Mouse (Mus musculus) olfactory bulb, adult 2 months (tissue): ENCODE data around the gene Cyp4a31. TPM values are rescaled to one million over a fixed set of nuclear protein-coding genes. Genes with fewer than 3 reads are reported as not detected.
"Not testable (repeated sequence)": the region's sequence is repeated elsewhere in the genome, so short reads cannot be mapped to it uniquely, and the experiment has no call there.

ENCODE experiments used
- H3K27ac ChIP-seq: fragments of 200-500 bp; 2 replicates; pipeline ENCODE4 v1.5.1; 2012; ENCODE audit warnings: low read depth, low read length; ENCODE audit not compliant: insufficient read depth
- H3K4me1 ChIP-seq: fragments of 200-500 bp; 2 replicates; pipeline ENCODE4 v1.6.1; 2012; ENCODE audit warnings: low read length; ENCODE audit not compliant: control insufficient read depth, insufficient read depth
- H3K4me3 ChIP-seq: fragments of 200-500 bp; 2 replicates; pipeline ENCODE4 v1.5.1; 2012; ENCODE audit warnings: mild to moderate bottlenecking, low read depth, low read length, moderate library complexity; ENCODE audit not compliant: insufficient read depth
- CTCF ChIP-seq: fragments of 200-500 bp; IDR thresholded peaks from 2 replicates; pipeline ENCODE4 v1.5.1; 2012; ENCODE audit warnings: low read depth, mild to moderate bottlenecking, low read length, moderate library complexity; ENCODE audit not compliant: insufficient read depth
- POLR2A ChIP-seq: fragments of 200-500 bp; IDR thresholded peaks from 2 replicates; pipeline ENCODE4 v1.6.1; 2012; ENCODE audit warnings: mild to moderate bottlenecking, low read depth, low read length, moderate library complexity; ENCODE audit not compliant: insufficient read depth
- WGBS: fragments of 180-500 bp; shearing (Covaris S2); methylation state at CpG from one replicate; pipeline ENCODE4 v1.1.7; 2018; 5-methylcytosine and 5-hydroxymethylcytosine counted together
- polyA plus RNA-seq: library from polyadenylated mRNA; stranded (reverse); fragments of >200 nt; gene quantifications from 2 replicates; pipeline ENCODE4 v1.2.4, GENCODE M21; 2012; ENCODE audit warnings: low replicate concordance; ENCODE audit not compliant: missing spikeins, insufficient read depth, insufficient read length

The Cyp4a31 gene
- polyA plus RNA-seq, 1 experiment = not detected

DNA sequence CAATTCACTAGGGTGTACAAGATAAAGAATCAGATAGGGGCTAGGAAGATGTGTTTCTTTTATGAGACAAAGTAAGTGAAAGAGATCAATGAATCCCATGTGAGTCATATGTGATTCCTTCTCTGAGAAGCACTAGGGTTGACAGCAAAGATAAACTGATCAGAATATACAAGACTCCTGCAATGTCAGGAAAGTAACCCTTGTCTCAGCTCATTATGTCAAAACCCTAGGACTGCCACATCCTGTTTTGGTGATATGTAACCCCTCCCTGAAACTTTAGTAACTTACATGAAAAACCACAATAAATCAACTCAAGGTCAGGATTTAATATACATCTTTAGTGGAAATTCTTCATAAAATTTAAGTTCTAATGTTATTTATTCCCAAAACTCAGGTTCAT, 50.6 kb downstream of the Cyp4a31 start:
- TF ChIP-seq CTCF = no peak
- TF ChIP-seq POLR2A = no peak
- Histone ChIP-seq H3K27ac (no peak overlapping the region), H3K4me3 (no peak overlapping the region), H3K4me1 (no peaks in the 10 kb centered on the region)

- not testable (repeated sequence) for H3K4me1 ChIP-seq, H3K27ac ChIP-seq, H3K4me3 ChIP-seq
- WGBS = 95% methylated on average over 3 of the region's 3 CpGs
Observed at GRCm38 (mm10) chr4:115625560-115625959, 62.1 kb downstream of the Cyp4a31 start.

Other genes with a start within 250 kb of the Cyp4a31 start
- gene Cyp4a12b, start 152.0 kb upstream of the Cyp4a31 start, polyA plus RNA-seq = not detected in 2 replicates
- not detected in 2 replicates for gene Cyp4a30b, start 111.0 kb upstream of the Cyp4a31 start, polyA plus RNA-seq
- not detected in 2 replicates for gene Cyp4a14, start 67.5 kb upstream of the Cyp4a31 start, polyA plus RNA-seq
- gene Cyp4a10, start 45.4 kb upstream of the Cyp4a31 start, polyA plus RNA-seq = not detected in 2 replicates
- gene Cyp4a32, start 37.3 kb downstream of the Cyp4a31 start, polyA plus RNA-seq = not detected in 2 replicates
- not detected in 2 replicates for gene Cyp4b1, start 84.1 kb downstream of the Cyp4a31 start, polyA plus RNA-seq
- not detected in 2 replicates for gene Efcab14, start 174.1 kb downstream of the Cyp4a31 start, polyA plus RNA-seq
- gene Tex38, start 217.4 kb downstream of the Cyp4a31 start, polyA plus RNA-seq = not detected in 2 replicates
- gene Atpaf1, start 221.2 kb downstream of the Cyp4a31 start, polyA plus RNA-seq = not detected in 2 replicates